ENCODE assay signal across 8 mouse cellular contexts in genomic region chr4:98789861-98790311, GRCm38 (mm10). TPM values are rescaled to one million over a fixed set of nuclear protein-coding genes. Genes with fewer than 3 reads are reported as not detected.
DNase-seq lines count a peak whose midpoint lies in the region; ATAC-seq and TF ChIP-seq lines count a peak whose summit lies in the region.

No protein-coding gene starts in this region.

- no peak for TF ChIP-seq POLR2A in small intestine, adult 2 months (IDR thresholded peaks at IDR 0.05; ENCODE audit: low read depth, low read length)

- H3K4me1 ChIP-seq in ES-E14 (ENCODE audit: control insufficient read depth in 2 of 2, insufficient read depth in 2 of 2, low read length in 2 of 2, poor library complexity in 1 of 2) = peaks cover 6 to 22% of the 10 kb centered on the region in 2 experiments
- H3K4me1 ChIP-seq in hindbrain, embryonic 15.5 days (replicated peaks) = peaks cover 11% of the 10 kb centered on the region
- H3K4me1 ChIP-seq in liver, embryonic 15.5 days (replicated peaks) = peaks cover 3% of the 10 kb centered on the region; the same call in 1 of the 2 replicates
- peaks cover 2% of the 10 kb centered on the region; the same call in 1 of the 2 replicates for H3K4me1 ChIP-seq in small intestine, adult 2 months (ENCODE audit: control insufficient read depth, insufficient read depth, insufficient read length, low read length)

- 11% methylated on average over 9 of the region's 10 CpGs for WGBS in hindbrain, embryonic 15.5 days
- 5% methylated on average over 10 of the region's 10 CpGs for WGBS in liver, embryonic 15.5 days (ENCODE audit: insufficient replicate concordance)
- 5% methylated on average over 10 of the region's 10 CpGs for WGBS in small intestine, adult 2 months

- peak overlapping the region; percentile 51 for H3K4me2 ChIP-seq in hindbrain, embryonic 15.5 days
- H3K4me2 ChIP-seq in liver, embryonic 15.5 days = peak overlapping the region; percentile 10; the same call in 1 of the 2 replicates

- in situ Hi-C loops in ES-E14 (cut with MboI; ENCODE audit: low sequenced_read_pairs in 2 of 2, unreplicated experiment in 2 of 2) = no loop called here

- H3K27me3 ChIP-seq in hindbrain, embryonic 15.5 days = no peaks in the 10 kb centered on the region
- no peaks in the 10 kb centered on the region for H3K27me3 ChIP-seq in liver, embryonic 15.5 days
- no peaks in the 10 kb centered on the region for H3K27me3 ChIP-seq in small intestine, adult 2 months (ENCODE audit: control insufficient read depth, insufficient read depth, low read length)

- no peak for DNase-seq in ES-E14 (ENCODE audit: low read depth, low spot score)
- peak; percentile 35 for DNase-seq in embryo, embryonic 9.5 days (ENCODE audit: extremely low spot score)
- no peak for DNase-seq in urinary bladder, postnatal 10 days (ENCODE audit: low spot score)
- DNase-seq in ovary, adult 18-20 months (ENCODE audit: low spot score) = no peak
- DNase-seq in frontal cortex, postnatal 14 days (ENCODE audit: low spot score in 2 of 2) = no peak

- no peak overlapping the region for H3K27ac ChIP-seq in ES-E14 (ENCODE audit: insufficient read depth, low read depth, low read length, poor library complexity, severe bottlenecking)
- peak overlapping the region; percentile 30; the same call in 1 of the 2 replicates for H3K27ac ChIP-seq in hindbrain, embryonic 15.5 days (replicated peaks)
- H3K27ac ChIP-seq in liver, embryonic 15.5 days (replicated peaks) = no peak overlapping the region
- H3K27ac ChIP-seq in small intestine, adult 2 months (ENCODE audit: insufficient read depth, low read depth, low read length) = no peak overlapping the region

- no peaks in the 10 kb centered on the region for H3K36me3 ChIP-seq in ES-E14 (ENCODE audit: control insufficient read depth, insufficient read depth, low read length, poor library complexity, severe bottlenecking)
- no peaks in the 10 kb centered on the region for H3K36me3 ChIP-seq in hindbrain, embryonic 15.5 days
- no peaks in the 10 kb centered on the region for H3K36me3 ChIP-seq in liver, embryonic 15.5 days (replicated peaks)
- H3K36me3 ChIP-seq in small intestine, adult 2 months (ENCODE audit: control insufficient read depth, insufficient read depth, low read length) = no peaks in the 10 kb centered on the region

- no peak for TF ChIP-seq CTCF in small intestine, adult 2 months (IDR thresholded peaks at IDR 0.05; ENCODE audit: extremely low read depth, insufficient read length, insufficient replicate concordance, low read depth, low read length)

- 0 out of 4 replicates have a peak overlapping the region, but pooled peaks of 1 of the 2 experiments have one; percentile 9 for H3K4me3 ChIP-seq in ES-E14 (ENCODE audit: insufficient read depth in 1 of 2, low read depth in 1 of 2, low read length in 2 of 2, poor library complexity in 1 of 2, severe bottlenecking in 1 of 2)
- peak overlapping the region; percentile 14 for H3K4me3 ChIP-seq in hindbrain, embryonic 15.5 days
- no peak overlapping the region for H3K4me3 ChIP-seq in liver, embryonic 15.5 days (replicated peaks)
- H3K4me3 ChIP-seq in small intestine, adult 2 months (ENCODE audit: low read depth, low read length) = peak overlapping the region; percentile 11; the same call in 1 of the 2 replicates

- ATAC-seq in hindbrain, embryonic 15.5 days (ENCODE audit: low FRiP score, low read depth) = no peak
- no peak for ATAC-seq in liver, embryonic 15.5 days (ENCODE audit: insufficient read depth)

- H3K9ac ChIP-seq in ES-E14 (ENCODE audit: insufficient read depth, low read depth, low read length, poor library complexity, severe bottlenecking) = no peak overlapping the region
- no peak overlapping the region for H3K9ac ChIP-seq in hindbrain, embryonic 15.5 days
- no peak overlapping the region for H3K9ac ChIP-seq in liver, embryonic 15.5 days

- no peaks in the 10 kb centered on the region for H3K9me3 ChIP-seq in ES-E14 (ENCODE audit: control insufficient read depth, insufficient read depth, low read depth, low read length)
- H3K9me3 ChIP-seq in hindbrain, embryonic 15.5 days = no peaks in the 10 kb centered on the region
- no peaks in the 10 kb centered on the region for H3K9me3 ChIP-seq in liver, embryonic 15.5 days (replicated peaks)

TF ChIP-seq in ES-E14, 5 proteins besides CTCF, POLR2A, EP300 and RAD21:
- TF ChIP-seq ZNF384 (IDR thresholded peaks at IDR 0.05; ENCODE audit: low read depth, low read length) (peak; percentile 52; the same call in 1 of the 2 replicates), HCFC1 (IDR thresholded peaks at IDR 0.05; ENCODE audit: borderline replicate concordance, insufficient read depth, low read length) (no peak), ZC3H11A (IDR thresholded peaks at IDR 0.05; ENCODE audit: borderline replicate concordance, low read depth, low read length) (no peak)

RNA-seq across cellular contexts. Expression of gene Kank4, which starts 27.5 kb away (rescaled TPM):
- 4.0 and 5.4 TPM in 2 replicates for total RNA-seq in ES-E14 (2012; rRNA removed)
- 0.64 and 0.69 TPM in 2 replicates for polyA plus RNA-seq in hindbrain, embryonic 15.5 days (2015; fragmentation: Nextera tagmentation; extraction: Ambion mirVana)
- polyA plus RNA-seq in liver, embryonic 15.5 days (2015; fragmentation: Nextera tagmentation; extraction: Ambion mirVana) = 0.03 and 0.08 TPM in 2 replicates
- polyA plus RNA-seq in small intestine, adult 2 months (2012; rRNA removed) = 0.08 and 0.22 TPM in 2 replicates

RNA-seq across cellular contexts. Expression of gene I0C0044D17Rik, which starts 33.8 kb away (rescaled TPM):
- 0.13 TPM in 1 of 2 replicates, not detected in the other for total RNA-seq in ES-E14 (2012; rRNA removed)
- not detected in 2 replicates for polyA plus RNA-seq in hindbrain, embryonic 15.5 days (2015; fragmentation: Nextera tagmentation; extraction: Ambion mirVana)
- not detected in 2 replicates for polyA plus RNA-seq in liver, embryonic 15.5 days (2015; fragmentation: Nextera tagmentation; extraction: Ambion mirVana)
- polyA plus RNA-seq in small intestine, adult 2 months (2012; rRNA removed) = not detected in 2 replicates
